Mouse (Mus musculus): Measurements from ENCODE around the gene Gpc2.

GRCm38 (mm10) chr5:138280829-138281228 is 1.0 kb upstream of the Gpc2 start:
- TF ChIP-seq CTCF (IDR thresholded peaks at IDR 0.05; ENCODE audit: low read depth) (no peak), EP300 (IDR thresholded peaks at IDR 0.05; ENCODE audit: low read depth) (no peak)

All from heart, postnatal 0 days (tissue).